Mouse (Mus musculus) urinary bladder, postnatal 25 days (tissue): ENCODE data around the gene Cdk13.

ENCODE experiments used
- DNase-seq: peaks from one replicate; pipeline ENCODE4 v3.0.0; 2022; ENCODE audit warnings: low spot score

The Cdk13 gene

DNA sequence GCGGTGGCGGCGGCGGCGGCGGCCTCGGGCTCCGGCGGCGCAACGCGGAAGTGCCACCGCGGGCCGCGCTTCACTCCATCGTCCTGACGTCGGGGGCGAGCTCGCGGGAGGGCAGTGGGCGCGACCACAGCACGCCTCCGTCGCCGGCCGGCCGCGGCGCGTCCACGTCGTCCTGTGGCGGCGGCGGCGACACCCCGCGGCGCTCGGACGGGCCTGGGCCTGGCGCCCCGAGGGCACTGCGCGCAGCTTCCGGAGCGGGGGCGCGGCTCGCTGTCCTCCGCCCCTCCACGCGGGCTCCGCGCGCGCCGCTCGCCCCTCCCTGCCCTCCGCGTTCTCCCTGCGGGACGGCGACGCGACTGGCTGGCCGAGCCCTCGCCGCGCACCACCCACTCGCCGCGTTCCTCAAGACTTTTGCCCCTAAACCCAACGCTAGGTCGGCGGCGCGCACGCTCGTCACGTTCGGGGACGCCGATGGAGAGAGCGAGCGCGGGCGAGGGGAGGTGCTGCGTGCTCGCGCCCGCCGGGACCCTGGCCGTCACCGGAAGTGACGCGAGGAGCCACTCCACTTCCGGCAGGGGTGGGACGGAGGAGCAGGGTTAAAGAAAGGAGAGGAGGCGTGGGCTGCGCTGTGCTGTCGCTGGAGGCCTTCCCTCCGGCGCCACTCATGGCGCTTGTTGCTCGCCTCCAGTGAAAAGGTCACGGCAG, at the start of gene Cdk13:
Gene Cdk13, minus strand, starts transcription at position 189 of the 705 bp plus-strand sequence.
- DNase-seq, result peak; percentile 99

DNA sequence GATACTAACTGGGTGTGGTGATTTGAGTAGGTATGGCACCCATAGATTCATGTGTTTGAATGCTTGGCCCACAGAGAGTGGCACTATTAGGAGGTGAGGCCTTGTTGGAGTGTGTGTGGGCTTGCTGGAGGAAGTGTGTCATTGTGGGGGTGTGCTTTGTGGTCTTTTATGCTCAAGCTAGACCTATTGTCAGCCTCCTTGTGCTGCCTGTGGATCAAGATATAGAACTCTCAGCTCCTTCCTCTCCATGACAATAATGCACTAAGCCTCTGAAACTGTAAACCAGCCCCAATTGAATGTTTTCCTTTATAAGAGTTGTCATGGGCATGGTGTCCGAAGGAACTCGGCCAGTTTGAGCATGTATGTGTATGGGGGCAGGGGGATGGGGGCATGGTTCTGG, 38.4 kb upstream of the Cdk13 start:
- DNase-seq, result no peak

DNA sequence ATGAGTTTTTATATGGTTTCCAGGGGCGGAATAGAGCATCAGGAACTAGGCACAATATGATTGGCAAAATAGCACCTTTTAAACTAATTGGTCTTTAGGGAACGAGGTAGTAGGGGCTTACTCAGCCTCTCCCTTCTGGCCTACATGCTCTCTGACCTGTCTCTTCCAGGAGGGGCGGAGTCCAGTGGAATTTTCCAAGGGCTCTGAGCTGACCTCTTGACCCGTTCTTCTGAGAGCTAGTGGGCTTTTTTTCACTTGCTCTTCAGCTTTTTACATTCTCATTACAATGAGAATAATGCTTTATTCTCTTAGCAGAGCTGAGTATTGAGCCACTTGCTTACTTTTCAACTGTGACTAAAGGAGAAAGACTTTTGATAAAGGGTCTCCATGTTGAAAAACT, 37.9 kb upstream of the Cdk13 start:
- no peak for DNase-seq

DNA sequence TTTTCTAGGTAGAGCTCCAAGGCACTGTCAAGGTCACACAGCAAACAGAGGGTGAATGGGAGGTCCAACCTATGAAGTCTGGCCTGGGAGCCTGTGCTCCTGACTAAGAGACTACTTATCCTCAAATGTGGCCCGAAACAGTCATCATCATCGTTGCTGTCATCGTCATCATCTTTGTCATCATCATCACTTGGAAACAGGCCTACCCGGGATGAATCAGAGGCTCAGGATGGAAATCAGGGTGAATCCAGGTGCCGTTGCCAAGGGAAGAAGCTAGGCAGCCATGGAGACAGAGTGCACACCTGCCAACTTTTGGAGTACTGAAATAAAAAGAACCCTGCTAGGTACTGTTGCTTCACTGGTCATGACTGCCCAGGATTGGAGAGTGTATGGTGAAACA, 34.2 kb upstream of the Cdk13 start:
- no peak for DNase-seq

DNA sequence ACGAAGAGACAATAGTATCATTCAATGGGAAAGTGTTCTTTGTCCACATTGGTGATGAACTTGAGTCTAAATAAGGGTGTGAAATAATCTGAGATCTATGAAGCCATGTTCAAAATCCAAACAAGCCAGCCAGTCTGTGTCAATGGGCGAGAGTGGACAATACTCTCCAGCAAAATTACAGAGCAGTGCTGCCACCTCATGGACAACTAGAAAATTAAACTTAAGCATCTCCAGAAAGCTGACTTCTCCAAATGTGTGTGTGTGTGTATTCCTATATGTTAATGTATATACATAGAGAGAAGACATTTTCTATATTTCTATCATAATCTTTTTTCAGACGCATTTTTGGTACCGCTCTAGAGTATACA, 33.6 kb upstream of the Cdk13 start:
- peak; percentile 57 for DNase-seq

DNA sequence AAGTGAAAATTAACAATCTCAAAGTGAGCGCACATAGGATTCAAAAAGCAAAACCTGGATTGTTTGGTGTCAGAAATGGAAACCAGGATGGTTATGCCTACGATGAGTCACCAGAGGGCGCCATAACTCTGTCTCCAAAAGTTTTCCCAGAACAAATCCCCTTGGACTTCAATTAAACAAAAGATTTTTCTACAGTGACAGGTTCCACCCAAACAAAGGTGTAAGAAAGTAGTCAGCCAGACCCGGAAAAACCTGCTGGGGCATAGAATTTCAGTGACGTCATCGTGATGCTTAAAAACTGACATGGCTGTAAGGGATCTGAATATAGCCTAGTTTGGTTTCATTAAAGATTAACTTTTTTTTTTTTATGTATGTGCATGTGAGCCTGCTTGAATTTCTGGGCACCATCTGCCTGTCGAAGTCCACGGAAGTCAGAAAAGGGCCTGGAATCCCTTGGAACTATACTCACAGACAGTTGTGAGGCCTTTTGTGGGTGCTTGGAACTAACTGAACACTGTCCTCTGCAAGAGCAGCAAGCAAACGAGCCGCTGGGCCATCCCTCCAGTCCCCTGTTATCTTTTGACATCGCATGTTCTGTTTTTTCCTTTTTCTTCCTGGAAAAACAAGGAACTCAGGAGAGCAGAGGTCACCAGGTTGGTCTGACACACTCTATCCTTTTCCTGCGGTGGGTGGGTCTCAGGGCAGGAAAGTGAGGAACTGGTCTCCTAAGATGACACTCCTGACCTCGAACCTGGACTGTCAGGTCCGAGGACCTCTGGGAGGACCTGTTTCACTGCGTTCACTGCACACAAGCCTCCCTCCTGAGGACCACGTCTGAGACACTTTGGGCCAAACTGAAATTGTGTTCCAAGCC, 33.0 kb upstream of the Cdk13 start:
- peak; percentile 22 for DNase-seq

DNA sequence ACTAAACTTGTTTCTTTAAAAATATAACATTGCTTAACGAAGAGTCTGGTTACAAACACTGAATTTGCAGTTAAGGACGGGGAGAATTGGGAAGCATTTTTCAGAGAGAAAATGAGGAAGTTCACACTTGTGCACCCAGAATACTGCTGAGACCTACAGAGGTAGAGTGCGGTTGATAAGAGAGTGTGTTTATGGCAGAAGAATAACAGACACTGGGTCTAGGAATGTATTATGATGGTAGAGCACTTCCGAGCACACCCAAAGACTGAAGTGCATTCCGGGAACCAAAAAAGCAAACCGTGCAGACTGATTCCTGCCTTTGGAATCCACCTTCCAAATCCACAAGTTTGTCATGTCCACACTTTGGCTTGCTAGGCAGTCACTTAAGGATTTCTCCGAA, 31.9 kb upstream of the Cdk13 start:
- DNase-seq, result no peak

DNA sequence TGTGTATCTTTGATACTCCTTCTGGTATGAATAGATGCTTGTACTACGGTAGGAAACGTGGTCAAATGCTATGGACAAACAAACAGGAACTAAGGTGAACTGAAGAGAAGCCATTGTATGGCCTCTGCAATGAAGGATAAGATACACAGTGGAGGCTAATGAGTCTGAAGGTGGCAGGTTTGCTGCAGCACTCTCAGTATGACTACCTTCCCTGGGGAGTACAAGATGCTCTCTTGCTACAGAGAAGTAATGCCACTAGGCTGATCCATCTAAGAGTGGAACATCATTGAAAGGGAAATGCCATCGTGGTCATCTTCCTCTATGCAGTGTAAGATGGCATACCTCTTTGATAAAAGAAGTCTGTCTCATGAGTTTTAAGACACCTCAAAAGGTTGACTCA, 28.0 kb upstream of the Cdk13 start:
- DNase-seq, result no peak

DNA sequence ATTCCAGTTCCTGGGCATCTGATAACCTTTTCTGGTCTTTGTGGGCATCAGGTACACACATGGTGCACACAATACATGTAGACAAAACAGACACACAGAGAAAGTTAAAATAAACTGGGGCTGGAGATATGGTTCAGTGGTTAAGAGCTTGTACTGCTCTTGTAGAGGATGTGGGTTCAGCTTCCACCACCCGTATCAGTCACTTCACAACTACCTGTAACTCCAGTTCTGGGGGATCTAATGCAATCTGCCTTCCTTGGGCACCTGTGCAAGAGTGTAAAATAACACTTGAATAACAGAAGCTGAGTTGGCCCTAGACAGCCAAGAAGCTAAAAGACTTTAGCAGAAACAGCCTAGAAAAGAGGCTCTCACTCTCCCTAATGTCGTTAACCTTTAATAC, 12.3 kb upstream of the Cdk13 start:
- no peak for DNase-seq

DNA sequence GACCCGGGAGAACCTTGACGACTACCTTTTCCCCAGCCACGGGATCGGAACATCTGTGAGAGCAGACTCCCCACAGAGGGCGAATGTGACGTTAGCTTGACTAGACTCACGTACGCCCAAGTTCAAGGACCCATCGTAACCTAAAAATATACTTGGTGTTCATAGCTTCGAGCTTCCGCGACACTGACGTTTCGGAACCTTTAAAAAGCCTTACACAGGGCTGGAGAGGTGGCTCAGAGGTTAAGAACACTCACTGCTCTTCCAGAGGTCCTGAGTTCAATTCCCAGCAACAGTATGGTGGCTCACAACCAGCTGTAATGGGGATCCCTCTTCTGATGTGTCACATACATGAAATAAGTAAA, 698 bp upstream of the Cdk13 start:
- no peak for DNase-seq

DNA sequence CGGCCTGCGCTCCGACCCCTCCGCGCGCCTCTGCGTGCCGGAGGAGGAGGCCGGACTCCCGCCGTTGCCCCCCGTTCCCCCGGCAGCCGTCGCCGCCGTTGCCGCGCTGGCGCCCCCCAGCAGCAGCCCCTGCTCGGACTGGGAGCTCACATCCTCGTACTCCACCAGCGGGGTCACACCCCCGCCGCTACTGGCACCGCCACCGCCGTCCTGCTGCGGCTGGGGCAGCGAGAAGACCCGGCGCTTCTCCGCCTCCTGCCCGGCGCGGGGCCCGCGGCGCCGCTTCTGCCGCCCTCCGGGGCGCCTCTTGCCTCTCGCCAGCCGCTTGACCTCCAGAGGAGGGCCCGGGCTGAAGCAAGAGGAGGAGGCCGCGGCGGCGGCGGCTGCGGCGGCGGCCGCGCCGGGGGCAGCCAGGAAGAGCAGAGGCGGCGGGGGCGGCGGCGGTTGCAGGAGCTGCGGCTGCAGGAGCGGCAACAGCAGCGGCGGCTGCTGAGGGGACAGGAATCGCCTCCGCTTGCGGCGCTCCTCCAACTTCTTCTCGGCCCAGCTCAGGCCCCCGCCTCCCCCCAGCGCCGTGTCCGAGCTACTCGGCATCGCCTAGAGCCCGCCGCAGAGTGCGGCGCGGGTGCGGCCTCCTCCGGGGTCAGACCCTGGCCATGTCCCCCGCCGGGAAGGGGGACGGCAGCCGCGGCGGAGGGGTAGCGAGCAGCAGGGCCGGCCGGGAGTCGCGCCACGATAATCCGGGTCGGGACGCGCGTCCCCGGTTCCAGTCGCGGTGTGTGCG, 647 bp downstream of the Cdk13 start:
- peak; percentile 42 for DNase-seq

DNA sequence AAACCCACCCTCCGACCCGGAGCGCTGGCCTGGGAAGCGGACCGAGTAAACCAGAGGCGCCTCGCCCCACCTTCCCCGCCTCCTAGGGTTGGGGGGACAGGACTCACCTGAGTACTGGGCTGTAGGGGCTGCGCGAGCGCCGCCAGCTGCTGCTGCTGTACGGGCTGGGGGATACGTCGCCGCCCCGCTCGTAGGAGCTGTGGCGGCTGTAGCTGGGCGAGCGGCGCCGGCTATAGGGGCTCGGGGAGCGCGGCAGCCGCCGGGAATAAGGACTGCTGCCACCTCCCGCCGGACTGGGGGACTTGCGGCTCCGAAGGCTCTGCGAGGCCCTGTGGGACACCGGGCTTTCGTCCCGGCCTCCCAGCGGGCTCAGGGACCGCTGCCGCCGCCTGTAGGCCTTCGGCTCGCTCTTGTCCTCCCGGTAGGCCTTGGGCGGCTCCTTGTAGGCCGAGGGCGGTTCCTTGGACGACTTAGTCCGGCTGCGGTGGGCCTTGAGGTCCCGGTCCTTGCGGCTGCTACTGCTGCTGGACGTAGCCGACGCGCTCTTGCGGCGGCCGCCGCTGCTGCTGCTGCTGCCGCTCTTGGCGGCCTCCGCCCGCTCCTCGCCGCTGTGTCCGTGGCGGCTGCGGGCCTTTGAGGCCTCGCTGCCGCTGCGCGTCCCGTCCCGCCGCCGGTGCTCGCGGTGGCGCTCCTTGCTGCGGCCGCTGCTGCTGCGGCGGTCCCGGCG, 1.4 kb downstream of the Cdk13 start:
- DNase-seq, result peak; percentile 53

DNA sequence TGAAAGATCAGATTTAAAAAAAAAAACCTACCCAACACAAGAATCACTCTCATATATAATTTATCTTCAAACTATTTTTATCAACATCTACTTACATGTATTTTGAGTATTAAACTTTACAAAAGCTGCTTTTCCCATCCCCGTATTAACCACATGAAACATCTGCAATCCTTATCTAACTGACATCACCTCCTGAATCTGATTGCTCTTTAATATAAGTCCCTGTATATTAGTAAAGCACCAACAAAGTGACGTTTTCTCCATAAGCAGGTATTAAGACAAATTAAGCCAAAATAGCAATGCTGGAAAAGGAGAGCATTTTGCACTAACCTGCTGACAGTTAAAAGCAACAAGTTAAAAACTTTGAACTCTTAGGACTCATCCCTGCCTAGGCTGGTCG, 2.0 kb downstream of the Cdk13 start:
- DNase-seq, result no peak

DNA sequence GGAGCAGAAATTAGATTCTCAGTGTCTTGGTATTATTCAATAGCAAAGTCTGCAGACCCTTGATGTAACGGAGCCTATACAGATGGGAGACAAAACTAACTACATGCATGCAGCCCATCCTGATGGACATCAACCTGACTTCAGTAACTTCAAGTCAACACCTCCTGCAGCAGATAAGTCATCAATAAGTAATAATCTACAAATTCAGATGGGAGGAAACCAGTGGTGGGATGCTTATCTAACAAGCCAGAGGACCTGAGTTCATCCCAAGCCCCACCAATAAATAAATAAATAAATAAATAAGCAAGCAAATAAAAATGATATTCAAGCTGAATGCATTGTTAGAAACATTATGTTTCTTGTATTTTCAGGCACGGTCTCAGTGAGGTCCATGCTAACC, 5.2 kb downstream of the Cdk13 start:
- DNase-seq, result no peak

DNA sequence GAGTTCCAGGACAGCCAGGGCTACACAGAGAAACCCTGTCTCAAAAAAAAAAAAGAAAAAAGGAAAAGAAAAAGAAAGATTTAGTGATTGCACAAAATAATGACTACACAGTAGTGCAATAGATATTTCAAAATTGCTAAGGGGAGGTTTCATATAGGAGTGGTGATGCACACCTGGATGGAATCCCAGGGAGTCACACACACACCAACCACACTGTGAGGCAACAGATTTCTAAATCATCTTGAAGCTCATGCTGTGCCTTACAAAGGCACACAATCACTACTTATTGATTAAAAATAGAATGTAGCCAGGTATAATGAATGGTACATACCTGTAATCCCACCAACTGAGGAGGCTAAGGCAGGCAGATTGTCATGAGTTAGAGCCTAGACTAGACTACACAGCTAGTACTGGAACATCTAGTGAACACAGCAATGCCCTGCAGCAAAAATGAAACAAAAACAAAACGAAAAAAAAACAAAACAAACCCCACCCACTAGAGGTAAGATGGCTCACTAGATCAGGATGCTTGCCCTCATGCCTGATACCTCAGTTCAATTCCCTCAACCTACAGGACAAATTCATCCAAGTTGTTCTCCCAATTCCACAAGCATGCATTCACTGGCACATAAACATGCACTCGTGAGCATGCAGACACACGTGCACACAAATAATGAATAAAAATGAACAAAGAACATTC, 9.0 kb downstream of the Cdk13 start:
- no peak for DNase-seq

DNA sequence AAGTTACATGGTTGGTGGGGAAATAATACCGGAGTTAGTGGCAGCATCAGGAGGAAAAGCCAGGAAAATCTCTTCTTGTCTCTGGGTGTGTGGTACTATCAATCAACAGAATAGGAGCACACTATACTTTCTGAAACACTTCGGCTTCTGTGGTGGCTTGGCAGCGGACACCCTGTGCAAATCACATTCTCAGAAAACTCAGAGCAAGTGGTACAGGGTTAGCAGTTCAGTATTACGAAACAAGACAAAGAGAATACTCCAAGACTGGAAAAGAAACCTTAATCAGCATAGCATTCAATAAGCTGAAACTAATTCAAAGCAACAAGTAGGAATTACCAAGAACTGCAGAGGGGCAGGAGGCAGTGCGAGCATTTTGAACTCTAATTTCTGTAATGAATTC, 21.3 kb downstream of the Cdk13 start:
- no peak for DNase-seq

DNA sequence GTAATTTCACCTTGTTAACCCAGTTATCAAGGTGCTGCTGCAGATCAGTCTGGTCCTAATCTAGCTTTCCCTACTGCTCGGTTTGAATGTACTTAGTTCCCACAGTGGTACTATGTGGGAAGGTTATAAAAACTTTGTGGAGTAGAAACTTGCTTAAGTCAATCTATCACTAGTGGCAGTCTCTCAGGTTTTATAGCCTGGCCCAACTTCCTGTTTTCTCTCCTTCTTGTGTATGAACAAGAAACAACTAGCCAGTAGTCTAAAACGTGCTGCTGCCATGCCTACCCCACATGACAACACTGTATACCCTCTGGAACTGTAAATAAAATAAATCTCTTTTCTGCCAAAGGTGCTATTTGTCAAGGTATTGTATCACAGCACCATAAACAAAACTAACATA, 25.0 kb downstream of the Cdk13 start:
- DNase-seq, result no peak

DNA sequence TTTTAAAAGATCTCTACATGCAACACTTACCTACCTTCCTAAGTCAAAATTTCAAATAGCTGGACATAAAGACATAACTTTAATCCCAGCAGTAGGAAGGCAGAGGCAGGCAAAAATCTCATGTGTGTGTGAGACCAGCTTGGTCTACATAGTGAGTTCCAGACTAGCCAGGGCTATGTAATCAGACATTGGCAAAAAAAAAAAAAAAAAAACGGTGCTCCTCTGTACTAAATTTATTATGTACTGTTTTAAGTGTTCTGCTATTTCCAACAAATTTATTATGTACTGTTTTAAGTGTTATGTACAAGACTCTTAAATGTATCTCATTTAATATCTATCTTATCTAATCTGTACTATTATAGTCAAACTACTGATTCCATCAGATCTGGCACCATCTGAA, 28.6 kb downstream of the Cdk13 start:
- DNase-seq, result no peak

DNA sequence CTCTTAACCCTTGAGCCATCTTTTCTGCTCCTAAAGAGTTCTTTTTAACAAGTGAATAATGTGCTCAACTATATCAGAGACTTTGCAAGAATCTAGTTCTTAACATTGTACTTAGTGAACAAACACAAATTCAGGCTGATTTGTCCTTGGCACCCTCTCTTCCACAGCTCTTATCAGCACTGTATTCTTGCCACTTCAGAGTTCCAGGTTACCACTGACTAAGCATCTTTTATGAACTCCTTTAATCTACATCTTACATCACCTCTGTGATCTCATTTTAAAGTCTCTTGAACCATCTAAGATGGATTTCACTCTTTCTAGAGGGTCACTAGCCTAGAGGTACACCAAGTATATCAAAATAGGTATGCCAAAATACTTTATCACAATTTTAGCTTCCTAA, 29.5 kb downstream of the Cdk13 start:
- no peak for DNase-seq

DNA sequence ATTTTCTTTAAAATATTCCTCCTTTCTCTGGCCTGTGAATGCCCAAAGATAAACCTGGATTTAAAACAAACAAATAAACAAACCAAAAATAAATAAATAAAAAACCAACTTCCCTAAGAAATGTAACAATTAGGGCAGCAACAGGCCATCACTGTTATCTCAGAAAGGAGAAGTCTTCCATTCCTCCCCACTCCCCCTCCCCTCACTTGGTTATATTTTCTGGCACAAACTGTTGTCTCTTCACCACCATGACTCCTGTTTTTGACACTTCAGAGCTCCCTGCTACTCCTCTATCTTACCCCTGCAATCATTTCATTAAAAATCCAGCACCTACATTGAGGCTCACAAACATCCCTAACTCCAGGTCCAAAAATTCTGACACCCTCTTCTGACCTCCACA, 31.8 kb downstream of the Cdk13 start:
- DNase-seq, result no peak

DNA sequence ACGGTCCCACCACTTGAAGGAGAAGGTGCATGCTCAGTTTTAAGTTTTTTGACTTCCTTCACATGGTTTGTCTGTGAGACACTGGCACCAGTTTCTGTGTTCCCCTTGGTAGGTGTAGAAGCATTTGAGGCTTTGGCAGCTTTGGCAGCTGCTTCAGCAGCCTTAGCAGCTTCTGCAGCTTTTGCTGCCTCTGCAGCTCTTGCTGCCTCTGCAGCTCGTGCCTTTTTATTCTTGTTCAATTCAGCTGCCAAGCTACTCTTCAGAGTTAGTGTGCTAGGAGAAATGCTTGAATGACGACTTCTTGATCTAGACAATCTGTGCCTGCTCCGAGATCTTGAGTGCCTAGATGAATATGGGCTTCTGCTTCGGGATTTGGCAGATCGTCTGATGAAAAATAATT, 32.3 kb downstream of the Cdk13 start:
- DNase-seq, result no peak

DNA sequence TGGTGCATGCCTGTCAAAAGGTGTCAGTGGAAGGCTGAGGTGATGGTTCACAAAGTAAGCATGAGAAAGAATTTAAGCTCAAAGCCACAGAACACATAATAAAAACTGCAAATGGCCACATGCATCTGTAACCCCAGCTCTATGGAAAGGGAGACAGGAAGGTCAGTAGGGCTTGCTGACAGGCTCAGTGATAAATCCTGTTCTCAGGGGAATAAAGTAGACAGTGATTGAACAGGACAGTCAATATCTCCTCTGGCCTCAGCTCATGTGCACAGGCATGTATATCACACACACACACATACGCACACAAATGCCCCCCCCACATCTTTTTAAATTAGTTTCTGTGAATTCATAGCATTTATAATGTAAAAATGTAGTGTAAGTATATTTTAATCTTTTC, 42.5 kb downstream of the Cdk13 start:
- no peak for DNase-seq
